Mouse (Mus musculus) heart, postnatal 0 days (tissue): ENCODE results near the gene Slc2a8. TPM values are rescaled to one million over a fixed set of nuclear protein-coding genes. Genes with fewer than 3 reads are reported as not detected.
"Not testable (repeated sequence)": the region's sequence is repeated elsewhere in the genome, so short reads cannot be mapped to it uniquely, and the experiment has no call there.

Source experiments
- ATAC-seq: fragments of 200-750 bp; cut with Nextera tagmentation; 2 replicates; pipeline ENCODE4 v1.8.0; 2017; ENCODE audit warnings: low read depth, moderate number of reproducible peaks, moderate library complexity; ENCODE audit not compliant: insufficient read depth
- DNase-seq: peaks from one replicate; pipeline ENCODE4 v3.0.0-alpha.2; 2016; ENCODE audit warnings: low spot score
- H3K27ac ChIP-seq: fragments of 300-500 bp; sonication (generic); 2 replicates; pipeline ENCODE4 v1.5.1; 2014; ENCODE audit warnings: low read depth, mild to moderate bottlenecking
- H3K27me3 ChIP-seq: fragments of 300-500 bp; sonication (generic); 2 replicates; pipeline ENCODE4 v1.6.1; 2014; ENCODE audit warnings: low read length, mixed read lengths; ENCODE audit not compliant: control insufficient read depth, insufficient read depth
- H3K36me3 ChIP-seq: fragments of 300-500 bp; sonication (generic); replicated peaks from 2 replicates; pipeline ENCODE4 v1.6.1; 2014; ENCODE audit warnings: low read length, mixed read lengths; ENCODE audit not compliant: control insufficient read depth, insufficient read depth
- H3K4me1 ChIP-seq: fragments of 300-500 bp; sonication (generic); 2 replicates; pipeline ENCODE4 v1.6.1; 2014; ENCODE audit warnings: antibody characterized with exemption; ENCODE audit not compliant: control insufficient read depth, insufficient read depth
- H3K4me2 ChIP-seq: fragments of 300-500 bp; sonication (generic); 2 replicates; pipeline ENCODE4 v1.6.1; 2014; ENCODE audit warnings: low read depth, mild to moderate bottlenecking, low read length, moderate library complexity
- H3K4me3 ChIP-seq: fragments of 300-500 bp; sonication (generic); 2 replicates; pipeline ENCODE4 v1.5.1; 2014; ENCODE audit warnings: low read depth, low read length
- H3K9ac ChIP-seq: fragments of 300-500 bp; sonication (generic); replicated peaks from 2 replicates; pipeline ENCODE4 v1.6.1; 2014; ENCODE audit warnings: low read depth, low read length, mixed read lengths
- H3K9me3 ChIP-seq: fragments of 300-500 bp; sonication (generic); replicated peaks from 2 replicates; pipeline ENCODE4 v1.6.1; 2016; ENCODE audit warnings: low read length; ENCODE audit not compliant: control insufficient read depth
- CTCF ChIP-seq: IDR thresholded peaks from 2 replicates; pipeline ENCODE4 v1.5.1; 2016; ENCODE audit warnings: antibody characterized with exemption, control low read depth, low read depth
- EP300 ChIP-seq: IDR thresholded peaks from 2 replicates; pipeline ENCODE4 v1.6.1; 2016; ENCODE audit warnings: antibody characterized with exemption, low read depth
- WGBS: fragments of 180-500 bp; shearing (Covaris S2); extraction: QIAGEN DNeasy Blood & Tissue Kit; methylation state at CpG from one replicate; pipeline ENCODE4 v1.1.7; 2014; 5-methylcytosine and 5-hydroxymethylcytosine counted together
- polyA plus RNA-seq: library from polyadenylated mRNA; unstranded; fragments of >200 nt; fragmentation: Nextera tagmentation; extraction: Ambion mirVana; gene quantifications from 2 replicates; pipeline ENCODE4 v1.2.1, GENCODE M21; 2015
- total RNA-seq: library from RNA; depleted of rRNA; stranded (reverse); fragments of >200 nt; gene quantifications from 2 replicates; pipeline ENCODE4 v1.2.3, GENCODE M21; 2014; ENCODE audit warnings: low replicate concordance

Gene Slc2a8
- total and polyA plus RNA-seq, 2 experiments from 2014 or later, result 24.7 to 42.1 TPM

DNA sequence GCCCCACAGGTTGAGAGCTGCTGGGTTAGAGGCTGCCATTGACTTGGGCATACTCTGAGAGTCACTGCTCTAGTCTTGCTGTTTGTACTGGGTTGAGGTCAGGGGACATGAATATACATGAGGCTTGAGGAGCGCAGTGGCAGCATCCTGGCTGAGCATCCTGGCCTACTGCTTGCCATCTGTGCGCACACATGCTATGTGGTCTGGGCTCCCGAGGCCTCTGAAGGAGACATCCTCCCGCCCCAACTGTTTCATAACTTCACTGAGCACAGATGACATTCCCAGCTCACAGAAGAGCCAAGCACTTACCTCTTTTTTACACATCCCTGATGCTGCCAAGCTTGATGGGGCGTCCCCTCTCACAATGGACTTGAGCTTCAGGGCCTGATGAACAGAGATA is 33.0 kb upstream of the Slc2a8 start:
- DNase-seq, result no peak
- no peak overlapping the region for H3K27ac ChIP-seq
- H3K9me3 ChIP-seq, result no peaks in the 10 kb centered on the region
- ATAC-seq, result no peak
- H3K27me3 ChIP-seq, result no peaks in the 10 kb centered on the region
- H3K36me3 ChIP-seq, result no peaks in the 10 kb centered on the region
- H3K4me3 ChIP-seq, result no peak overlapping the region
- H3K4me2 ChIP-seq, result no peak overlapping the region
- H3K4me1 ChIP-seq, result no peaks in the 10 kb centered on the region
- WGBS, result 79% methylated on average over 5 of the region's 5 CpGs
- no peak overlapping the region for H3K9ac ChIP-seq
- TF ChIP-seq CTCF (no peak), EP300 (no peak)

GRCm38 (mm10) chr2:33009055-33009454 is 27.2 kb upstream of the Slc2a8 start:
- H3K27me3 ChIP-seq, ATAC-seq, H3K4me1 ChIP-seq, H3K9me3 ChIP-seq, H3K4me2 ChIP-seq, H3K4me3 ChIP-seq, H3K27ac ChIP-seq, H3K9ac ChIP-seq, DNase-seq: not testable (repeated sequence)
- TF ChIP-seq CTCF, result peak; percentile 7; the same call in 1 of the 2 replicates
- H3K36me3 ChIP-seq, result 0 out of 2 replicates have a peak, but pooled peaks cover 10% of the 10 kb centered on the region
- 84% methylated on average over 4 of the region's 4 CpGs for WGBS

- Histone ChIP-seq H3K4me1 (no peaks in the 10 kb centered on the region), H3K9ac (no peak overlapping the region), H3K4me2 (no peak overlapping the region), H3K36me3 (0 out of 2 replicates have a peak, but pooled peaks cover 10% of the 10 kb centered on the region), H3K27me3 (no peaks in the 10 kb centered on the region), H3K9me3 (no peaks in the 10 kb centered on the region), H3K4me3 (no peak overlapping the region), H3K27ac (no peak overlapping the region)
- WGBS, result 30% methylated on average over 5 of the region's 5 CpGs
- no peak for DNase-seq
- no peak for ATAC-seq
- no peak for TF ChIP-seq CTCF
- TF ChIP-seq EP300, result no peak
Observed at GRCm38 (mm10) chr2:33005041-33005440, 23.2 kb upstream of the Slc2a8 start.

DNA sequence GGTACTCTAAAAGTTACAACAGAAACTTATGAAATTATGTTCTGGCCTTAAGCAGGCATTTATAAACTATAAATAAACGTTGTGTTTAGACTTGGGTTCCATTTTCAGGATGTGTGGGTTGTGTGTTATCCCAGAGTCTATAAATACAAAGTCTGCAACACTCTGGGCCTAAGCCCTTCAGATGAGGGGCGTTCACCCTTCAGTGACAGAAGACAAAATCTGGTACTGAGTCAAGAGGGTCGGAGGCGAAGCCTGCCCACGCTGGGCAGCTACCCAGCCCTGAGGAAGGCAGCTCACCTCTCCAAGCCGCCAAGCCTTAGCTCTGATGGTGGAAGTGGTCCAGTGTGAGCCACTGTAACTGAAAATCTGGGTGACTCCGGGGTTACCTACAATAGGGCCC is 20.3 kb upstream of the Slc2a8 start:
- no peaks in the 10 kb centered on the region for H3K9me3 ChIP-seq
- ATAC-seq, result no peak
- WGBS, result 75% methylated on average over 7 of the region's 7 CpGs

DNA sequence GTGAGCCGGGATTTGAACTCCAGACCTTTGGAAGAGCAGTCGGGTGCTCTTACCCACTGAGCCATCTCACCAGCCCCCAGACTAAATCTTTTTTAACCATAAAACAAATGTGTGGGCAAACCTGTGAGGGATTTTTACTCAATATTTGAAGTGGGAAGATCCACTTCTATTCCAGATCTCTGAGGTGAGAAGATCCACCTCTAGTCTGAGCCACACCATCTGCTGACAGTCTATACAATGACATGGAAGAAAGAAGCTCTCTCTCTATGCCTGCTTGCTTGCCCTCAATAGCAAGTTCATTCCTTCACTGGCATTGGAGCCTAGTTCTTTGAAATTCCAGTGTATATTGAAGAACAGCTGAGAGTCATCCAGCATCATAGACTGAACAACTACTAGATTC is 17.9 kb upstream of the Slc2a8 start:
- no peaks in the 10 kb centered on the region for H3K27me3 ChIP-seq
- H3K36me3 ChIP-seq, result no peaks in the 10 kb centered on the region
- no peaks in the 10 kb centered on the region for H3K4me1 ChIP-seq
- no peak overlapping the region for H3K4me3 ChIP-seq
- ATAC-seq (no peak), DNase-seq (no peak)
- no peak overlapping the region for H3K4me2 ChIP-seq
- H3K27ac ChIP-seq, result no peak overlapping the region
- no peak overlapping the region for H3K9ac ChIP-seq
- WGBS, result 84% methylated on average over 2 of the region's 2 CpGs
- TF ChIP-seq EP300, result no peak
- no peak for TF ChIP-seq CTCF
- no peaks in the 10 kb centered on the region for H3K9me3 ChIP-seq

More for the DNA sequence above, 20.3 kb upstream of the Slc2a8 start:
- H3K36me3 ChIP-seq, result 0 out of 2 replicates have a peak, but pooled peaks cover 10% of the 10 kb centered on the region
- no peak overlapping the region for H3K27ac ChIP-seq
- TF ChIP-seq CTCF (no peak), EP300 (no peak)
- no peak overlapping the region for H3K4me2 ChIP-seq
- no peak overlapping the region for H3K4me3 ChIP-seq
- no peak for DNase-seq
- H3K27me3 ChIP-seq, result no peaks in the 10 kb centered on the region
- H3K4me1 ChIP-seq, result no peaks in the 10 kb centered on the region
- H3K9ac ChIP-seq, result no peak overlapping the region

GRCm38 (mm10) chr2:32997792-32998191 is 15.9 kb upstream of the Slc2a8 start:
- no peaks in the 10 kb centered on the region for H3K4me1 ChIP-seq
- H3K4me2 ChIP-seq, result no peak overlapping the region
- TF ChIP-seq EP300 (no peak), CTCF (no peak)
- no peaks in the 10 kb centered on the region for H3K27me3 ChIP-seq
- 63% methylated on average over 4 of the region's 4 CpGs for WGBS
- DNase-seq (no peak), ATAC-seq (no peak)
- no peak overlapping the region for H3K4me3 ChIP-seq
- no peak overlapping the region for H3K9ac ChIP-seq
- H3K36me3 ChIP-seq, result no peaks in the 10 kb centered on the region
- no peaks in the 10 kb centered on the region for H3K9me3 ChIP-seq
- H3K27ac ChIP-seq, result no peak overlapping the region
